Mouse (Mus musculus) layer of hippocampus, postnatal 10 days (tissue): ENCODE results near the gene Olfr434. TPM values are rescaled to one million over a fixed set of nuclear protein-coding genes. Genes with fewer than 3 reads are reported as not detected.

Experiments used
- total RNA-seq, 2 experiments: library from RNA; stranded (reverse); gene quantifications; 2 replicates each; pipeline ENCODE4 v1.2.3; 2021

The Olfr434 gene
- total RNA-seq, 2 experiments from 2014 or later: not detected

Other genes with a start within 250 kb of the Olfr434 start
- not detected for gene Olfr441, start 106.7 kb upstream of the Olfr434 start, total RNA-seq
- not detected for gene Olfr237-ps1, start 66.5 kb upstream of the Olfr434 start, total RNA-seq
- gene Olfr437, start 49.7 kb upstream of the Olfr434 start, total RNA-seq: not detected
- gene Olfr13, start 40.9 kb upstream of the Olfr434 start, total RNA-seq: not detected
- not detected for gene Olfr435, start 15.9 kb upstream of the Olfr434 start, total RNA-seq
- gene Olfr47, start 18.5 kb downstream of the Olfr434 start, total RNA-seq: not detected
- 1 to 10 TPM; 4.6 to 4.9 TPM for gene Arhgef5, start 52.6 kb downstream of the Olfr434 start, total RNA-seq
- not detected for gene Nobox, start 96.5 kb downstream of the Olfr434 start, total RNA-seq